Mouse (Mus musculus): Measurements from ENCODE around the gene Gnrhr.
A peak's percentile ranks its signal among the peaks of the same experiment; 100 is the strongest.

Gnrhr gene

DNA sequence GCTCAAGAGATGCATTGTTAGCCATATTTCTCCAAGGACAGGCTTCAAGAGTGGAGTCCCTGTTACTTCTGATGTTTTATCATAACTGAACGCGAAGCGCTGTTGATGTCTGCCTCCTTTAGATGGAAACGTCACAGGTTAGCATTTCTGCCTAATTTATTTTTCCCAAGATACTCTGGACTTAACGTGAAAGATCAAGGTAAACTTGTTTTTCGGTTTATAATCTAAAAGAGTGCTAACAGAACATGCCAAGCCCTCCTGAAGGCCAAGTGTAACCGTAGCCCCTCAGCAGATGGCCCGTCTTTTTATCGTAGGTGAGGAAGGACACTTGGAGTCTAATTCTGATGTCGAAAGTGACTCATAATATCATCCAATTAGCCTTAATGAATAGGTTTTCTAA lies at the start of gene Gnrhr:
Gnrhr (minus strand) TSS at position 101 of the 400 bp plus-strand sequence.
- DNase-seq (ENCODE audit: low read depth) = no peak

- DNase-seq (ENCODE audit: low read depth) = no peak
These were observed 48.9 kb upstream of the Gnrhr start for GRCm38 (mm10) chr5:86246559-86246958.

DNA sequence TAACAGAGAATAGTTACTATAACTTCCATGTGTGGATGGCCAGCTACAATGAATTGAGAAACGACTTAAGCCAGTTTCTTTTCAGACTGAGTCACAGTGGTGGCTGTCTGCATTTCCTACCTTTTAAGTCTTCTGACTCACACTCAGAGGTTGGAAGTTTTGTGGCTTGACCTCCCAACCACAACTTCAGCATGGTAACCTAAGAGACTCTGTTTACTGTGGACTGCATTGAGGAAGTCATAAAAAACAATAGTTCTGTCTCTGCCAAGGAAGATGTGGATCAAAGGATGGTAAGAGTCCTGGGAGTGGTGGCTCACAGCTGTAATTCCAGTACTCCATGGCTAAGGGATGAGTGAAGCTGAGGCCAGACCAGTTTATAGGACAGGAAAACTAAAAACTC lies 47.2 kb upstream of the Gnrhr start:
- peak; percentile 65 for DNase-seq (ENCODE audit: low read depth)

GRCm38 (mm10) chr5:86244275-86244674 lies 46.6 kb upstream of the Gnrhr start:
- DNase-seq (ENCODE audit: low read depth) = no peak

DNA sequence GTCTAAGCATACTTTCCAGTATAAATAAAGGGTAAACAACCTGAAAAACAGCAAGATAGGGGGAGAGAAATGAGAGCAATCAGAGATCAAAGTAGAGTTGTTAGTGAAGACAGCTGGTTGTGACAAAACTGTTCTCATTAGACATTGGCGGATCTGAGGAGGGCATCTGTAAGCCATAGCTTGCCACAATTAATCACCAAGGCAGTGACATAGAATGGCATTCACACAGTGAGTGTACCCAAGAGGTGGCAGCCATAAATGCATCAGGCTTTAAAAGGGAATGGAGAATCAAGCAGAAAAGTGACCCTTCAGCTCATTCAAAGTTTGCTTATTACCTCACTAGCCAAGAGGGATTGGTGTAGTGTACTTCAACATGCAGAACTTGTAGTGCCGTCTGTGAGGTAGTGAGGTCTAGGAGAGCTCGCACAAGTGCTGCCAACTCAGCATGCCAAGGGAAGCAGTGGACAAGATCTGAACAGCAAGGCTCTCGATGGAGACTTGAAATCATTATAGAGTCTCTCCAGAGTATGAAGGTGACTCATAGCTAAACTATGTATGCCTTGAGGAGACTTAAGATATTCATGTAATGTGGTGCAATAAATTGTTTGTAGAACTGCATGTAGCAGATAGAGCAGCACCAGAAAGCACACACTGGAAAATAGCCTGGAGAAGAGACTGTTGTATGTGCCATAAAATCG lies 29.6 kb upstream of the Gnrhr start:
- peak; percentile 73 for DNase-seq (ENCODE audit: low read depth)

- DNase-seq (ENCODE audit: low read depth) = peak; percentile 76
These were observed 6.3 kb downstream of the Gnrhr start for GRCm38 (mm10) chr5:86191356-86191755.

DNA sequence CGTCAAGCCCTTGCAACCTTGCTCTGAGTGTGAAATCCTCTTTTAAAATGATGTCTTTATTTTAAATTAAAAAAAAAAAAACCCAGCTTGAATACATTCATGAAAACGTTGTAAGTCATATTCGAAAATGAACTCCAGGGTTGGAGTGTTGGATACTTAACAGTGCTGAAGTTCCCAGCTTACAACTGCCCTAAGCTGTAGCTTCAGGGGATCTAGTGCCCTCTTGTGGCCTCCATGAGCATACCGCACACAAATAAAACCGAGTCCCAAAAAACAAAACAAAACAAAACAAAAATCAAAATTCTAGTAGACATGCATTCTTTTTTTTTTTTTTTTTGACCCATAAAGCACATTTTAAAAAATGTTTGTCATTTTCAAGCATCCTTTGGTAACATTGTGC lies 6.9 kb downstream of the Gnrhr start:
- DNase-seq (ENCODE audit: low read depth) = peak; percentile 77

DNA sequence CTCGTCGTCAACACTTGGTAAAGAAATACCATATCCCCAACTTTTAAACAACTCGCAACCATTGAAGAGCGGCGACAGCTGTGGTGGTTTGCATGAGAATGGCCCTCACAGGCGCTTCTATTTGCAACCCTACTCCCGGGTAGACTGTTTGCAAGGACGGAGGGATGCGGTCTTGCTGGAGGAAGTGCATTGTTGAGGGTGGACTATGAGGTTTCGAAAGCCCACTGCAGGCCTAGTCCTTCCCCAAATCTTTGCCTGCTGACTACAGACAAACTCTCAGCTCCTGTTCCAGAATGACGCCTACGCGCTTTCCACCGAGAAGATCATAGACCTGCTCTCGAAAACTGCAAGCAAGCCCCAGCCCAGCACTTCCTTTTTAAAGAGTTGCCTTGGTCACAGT lies 7.4 kb downstream of the Gnrhr start:
- no peak for DNase-seq (ENCODE audit: low read depth)

GRCm38 (mm10) chr5:86187441-86187840 lies 10.3 kb downstream of the Gnrhr start:
- DNase-seq (ENCODE audit: low read depth) = no peak

GRCm38 (mm10) chr5:86173778-86174177 lies 23.9 kb downstream of the Gnrhr start:
- DNase-seq (ENCODE audit: low read depth) = no peak

DNA sequence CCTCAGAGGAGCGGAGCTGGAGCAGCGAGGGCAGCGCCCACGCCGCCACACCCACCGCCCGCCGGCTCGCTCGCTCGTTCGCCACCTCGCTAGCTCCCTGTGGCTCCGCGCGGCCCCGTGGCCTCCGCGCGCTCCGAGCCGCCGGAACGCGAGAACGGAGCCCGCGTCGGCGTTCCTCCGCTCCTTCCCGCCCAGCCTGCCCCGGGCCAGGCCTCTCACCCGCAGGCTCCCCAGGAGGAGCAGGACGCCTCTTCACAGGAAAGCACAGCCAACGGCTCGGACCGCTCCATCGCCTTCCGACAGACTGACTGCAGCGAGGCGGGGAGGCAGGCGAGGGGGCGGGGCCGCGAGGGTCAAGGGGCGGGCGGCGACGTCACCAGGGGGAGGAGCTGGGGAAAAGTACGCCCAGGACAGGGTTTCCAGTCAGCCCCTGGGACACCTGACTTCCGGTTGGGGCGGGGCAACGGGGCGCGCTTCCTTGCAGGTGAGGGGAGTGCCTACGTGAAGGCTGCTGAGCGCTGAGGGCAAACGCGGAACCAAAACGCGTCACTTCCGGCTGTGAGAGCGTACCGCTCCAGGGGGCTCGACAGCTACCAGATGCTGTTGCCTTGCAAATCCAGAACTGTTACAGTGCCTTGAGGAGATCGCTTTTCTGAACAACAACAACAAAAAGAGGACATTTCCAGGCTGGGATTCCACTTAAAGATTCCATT lies 25.1 kb downstream of the Gnrhr start, which contains the start of gene Uba6:
Uba6 (minus strand) TSS at position 355 of the 713 bp plus-strand sequence.
- peak; percentile 99 for DNase-seq (ENCODE audit: low read depth)

DNA sequence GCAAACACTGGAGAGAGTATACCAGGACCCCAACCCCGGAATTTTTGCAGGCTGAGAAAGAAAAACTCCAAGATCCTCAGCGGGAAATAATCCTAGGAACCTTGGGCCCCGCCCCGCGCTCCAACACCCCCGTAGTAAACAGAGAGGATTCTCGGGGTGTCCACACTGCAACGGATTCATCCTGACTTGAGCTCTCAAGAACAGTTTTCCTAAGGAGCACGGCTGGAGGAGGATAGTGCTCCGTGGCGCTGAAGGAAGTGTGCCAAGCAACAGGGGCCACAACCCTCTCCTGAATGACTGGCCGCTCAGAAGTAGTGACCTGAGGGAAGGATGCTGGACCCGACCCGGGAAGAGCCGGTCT lies 25.6 kb downstream of the Gnrhr start:
- DNase-seq (ENCODE audit: low read depth) = no peak

Data from NIH3T3 (cell line).